Comparison of ENCODE assay signal across 8 mouse cellular contexts in genomic region chr12:102743589-102744574, GRCm38 (mm10). TPM values are rescaled to one million over a fixed set of nuclear protein-coding genes. Genes with fewer than 3 reads are reported as not detected.
A peak's percentile ranks its signal among the peaks of the same experiment; 100 is the strongest.
DNase-seq lines count a peak whose midpoint lies in the region; ATAC-seq and TF ChIP-seq lines count a peak whose summit lies in the region.

Gene Moap1 (minus strand): TSS chr12:102743661.
Gene Tmem251 (plus strand): TSS chr12:102743762.

- TF ChIP-seq CTCF in brain, embryonic 14.5 days (IDR thresholded peaks at IDR 0.05; ENCODE audit: borderline replicate concordance, extremely low read depth, insufficient read depth, insufficient read length): no peak
- no peak for TF ChIP-seq CTCF in kidney, postnatal 0 days (IDR thresholded peaks at IDR 0.05; ENCODE audit: low read depth)

- peak within 1 kb of the TSS; percentile 97 for H3K27ac ChIP-seq in heart, embryonic 12.5 days (ENCODE audit: poor library complexity, severe bottlenecking)
- peak within 1 kb of the TSS; percentile 93 for H3K27ac ChIP-seq in kidney, postnatal 0 days
- peak within 1 kb of the TSS; percentile 96 for H3K27ac ChIP-seq in liver, embryonic 13.5 days
- peak within 1 kb of the TSS; percentile 84 for H3K27ac ChIP-seq in stomach, embryonic 14.5 days (ENCODE audit: low read length)

- peaks cover 21% of the 10 kb centered on the region for H3K4me1 ChIP-seq in heart, embryonic 12.5 days (replicated peaks)
- H3K4me1 ChIP-seq in kidney, postnatal 0 days (replicated peaks; ENCODE audit: insufficient read depth, low read length): peaks cover 6% of the 10 kb centered on the region; the same call in 1 of the 2 replicates
- H3K4me1 ChIP-seq in liver, embryonic 13.5 days (replicated peaks): peaks cover 45% of the 10 kb centered on the region
- peaks cover 15% of the 10 kb centered on the region for H3K4me1 ChIP-seq in stomach, embryonic 14.5 days (ENCODE audit: control insufficient read depth, insufficient read depth, low read length)

- under 1% methylated on average over 63 of the region's 63 CpGs for WGBS in heart, embryonic 12.5 days
- WGBS in kidney, postnatal 0 days: under 1% methylated on average over 63 of the region's 63 CpGs
- WGBS in liver, embryonic 13.5 days (ENCODE audit: insufficient replicate concordance): 1% methylated on average over 60 of the region's 63 CpGs
- under 1% methylated on average over 58 of the region's 63 CpGs for WGBS in stomach, embryonic 14.5 days

- peak within 1 kb of the TSS; percentile 92 for H3K9ac ChIP-seq in heart, embryonic 12.5 days
- peak within 1 kb of the TSS; percentile 87 for H3K9ac ChIP-seq in kidney, postnatal 0 days (ENCODE audit: low read depth, low read length)
- H3K9ac ChIP-seq in liver, embryonic 13.5 days: peak within 1 kb of the TSS; percentile 93
- H3K9ac ChIP-seq in stomach, embryonic 14.5 days (replicated peaks; ENCODE audit: low read depth, low read length): peak within 1 kb of the TSS; percentile 67

- H3K9me3 ChIP-seq in heart, embryonic 12.5 days (replicated peaks): no peaks in the 10 kb centered on the region
- no peaks in the 10 kb centered on the region for H3K9me3 ChIP-seq in kidney, postnatal 0 days (replicated peaks; ENCODE audit: low read length)
- no peaks in the 10 kb centered on the region for H3K9me3 ChIP-seq in liver, embryonic 13.5 days (replicated peaks)
- no peaks in the 10 kb centered on the region for H3K9me3 ChIP-seq in stomach, embryonic 14.5 days (ENCODE audit: control insufficient read depth, low read depth, low read length)

- H3K4me2 ChIP-seq in heart, embryonic 12.5 days: peak within 1 kb of the TSS; percentile 89
- peak within 1 kb of the TSS; percentile 69 for H3K4me2 ChIP-seq in kidney, postnatal 0 days (ENCODE audit: low read length)
- H3K4me2 ChIP-seq in liver, embryonic 13.5 days: peak within 1 kb of the TSS; percentile 81
- peak within 1 kb of the TSS; percentile 84 for H3K4me2 ChIP-seq in stomach, embryonic 14.5 days (replicated peaks; ENCODE audit: low read depth, low read length)

- H3K4me3 ChIP-seq in heart, embryonic 12.5 days: peak within 1 kb of the TSS; percentile 95
- peak within 1 kb of the TSS; percentile 69 for H3K4me3 ChIP-seq in kidney, postnatal 0 days (replicated peaks; ENCODE audit: low read depth, low read length)
- H3K4me3 ChIP-seq in liver, embryonic 13.5 days (replicated peaks): peak within 1 kb of the TSS; percentile 93
- H3K4me3 ChIP-seq in stomach, embryonic 14.5 days (ENCODE audit: low read depth, low read length): peak within 1 kb of the TSS; percentile 75

- H3K36me3 ChIP-seq in heart, embryonic 12.5 days: peaks cover 14% of the 10 kb centered on the region; the same call in 1 of the 2 replicates
- H3K36me3 ChIP-seq in kidney, postnatal 0 days (ENCODE audit: insufficient read depth, low read length): no peaks in the 10 kb centered on the region
- H3K36me3 ChIP-seq in liver, embryonic 13.5 days: peaks cover 19% of the 10 kb centered on the region
- no peaks in the 10 kb centered on the region for H3K36me3 ChIP-seq in stomach, embryonic 14.5 days (ENCODE audit: control insufficient read depth, insufficient read depth, low read length)

- TF ChIP-seq POLR2A in brain, embryonic 14.5 days (IDR thresholded peaks at IDR 0.05; ENCODE audit: borderline replicate concordance, extremely low read depth, insufficient read depth, insufficient read length, poor library complexity, severe bottlenecking): peak; percentile 57

- peak; percentile 96 for ATAC-seq in erythroblast, adult 5-6 weeks (replicated peaks; ENCODE audit: low FRiP score, poor library complexity, severe bottlenecking)
- peak; percentile 97 for ATAC-seq in heart, embryonic 12.5 days (ENCODE audit: insufficient number of reproducible peaks, low FRiP score)
- ATAC-seq in kidney, postnatal 0 days (replicated peaks; ENCODE audit: low FRiP score, low read depth): peak; percentile 97
- ATAC-seq in liver, embryonic 13.5 days (ENCODE audit: low read depth): peak; percentile 96
- peak; percentile 97 for ATAC-seq in stomach, embryonic 14.5 days (ENCODE audit: insufficient number of reproducible peaks, insufficient read depth, low FRiP score, low read depth)

- peak; percentile 94 for DNase-seq in CD4-positive helper T cell, adult 2 months (ENCODE audit: low read depth, low spot score)
- DNase-seq in brain, embryonic 14.5 days (ENCODE audit: low read depth): peak; percentile 96
- peak; percentile 94 for DNase-seq in kidney, postnatal 0 days (ENCODE audit: low spot score)
- DNase-seq in liver, embryonic 13.5 days: peak; percentile 86
- peak; percentile 88 to 92 for DNase-seq in natural killer cell, adult 2 months (ENCODE audit: low spot score in 2 of 2)

- no peaks in the 10 kb centered on the region for H3K27me3 ChIP-seq in heart, embryonic 12.5 days (replicated peaks)
- H3K27me3 ChIP-seq in kidney, postnatal 0 days (ENCODE audit: insufficient read depth, low read length): no peaks in the 10 kb centered on the region
- H3K27me3 ChIP-seq in liver, embryonic 13.5 days: no peaks in the 10 kb centered on the region
- no peaks in the 10 kb centered on the region for H3K27me3 ChIP-seq in stomach, embryonic 14.5 days (ENCODE audit: control insufficient read depth, insufficient read depth, low read length)

RNA-seq across cellular contexts. Expression of gene Moap1, which starts in this region (rescaled TPM):
- polyA plus RNA-seq in brain, embryonic 14.5 days (2012; rRNA removed): 9.3 and 11.6 TPM in 2 replicates
- 0.84 and 2.1 TPM in 2 replicates for total RNA-seq in erythroblast, adult 5-6 weeks (2015; ENCODE audit: low replicate concordance)
- total RNA-seq in erythroblast, adult 5-6 weeks (2017; ENCODE audit: low replicate concordance): 2.0 and 2.2 TPM in 2 replicates
- polyA plus RNA-seq in heart, embryonic 12.5 days (2016; fragmentation: Nextera tagmentation; extraction: Ambion mirVana): 17.4 and 18.6 TPM in 2 replicates
- polyA plus RNA-seq in kidney, postnatal 0 days (2015; fragmentation: Nextera tagmentation; extraction: Ambion mirVana): 13.8 and 20.7 TPM in 2 replicates
- polyA plus RNA-seq in liver, embryonic 13.5 days (2015; fragmentation: Nextera tagmentation; extraction: Ambion mirVana): 8.4 and 9.0 TPM in 2 replicates
- 20.6 and 22.9 TPM in 2 replicates for polyA plus RNA-seq in stomach, embryonic 14.5 days (2014; fragmentation: Nextera tagmentation; extraction: Ambion mirVana)

RNA-seq across cellular contexts. Expression of gene Tmem251, which starts in this region (rescaled TPM):
- polyA plus RNA-seq in brain, embryonic 14.5 days (2012; rRNA removed): 4.9 and 5.0 TPM in 2 replicates
- 4.4 and 4.6 TPM in 2 replicates for total RNA-seq in erythroblast, adult 5-6 weeks (2015; ENCODE audit: low replicate concordance)
- total RNA-seq in erythroblast, adult 5-6 weeks (2017; ENCODE audit: low replicate concordance): 5.5 and 10.3 TPM in 2 replicates
- 7.1 and 8.2 TPM in 2 replicates for polyA plus RNA-seq in heart, embryonic 12.5 days (2016; fragmentation: Nextera tagmentation; extraction: Ambion mirVana)
- polyA plus RNA-seq in kidney, postnatal 0 days (2015; fragmentation: Nextera tagmentation; extraction: Ambion mirVana): 15.0 and 15.2 TPM in 2 replicates
- polyA plus RNA-seq in liver, embryonic 13.5 days (2015; fragmentation: Nextera tagmentation; extraction: Ambion mirVana): 8.8 and 9.2 TPM in 2 replicates
- polyA plus RNA-seq in stomach, embryonic 14.5 days (2014; fragmentation: Nextera tagmentation; extraction: Ambion mirVana): 12.2 and 13.8 TPM in 2 replicates

Comparison
In these comparisons a context has a peak if more than half of its experiments do, and no peak if none do; other contexts are left out.
1. Peak in every context shown above with its lines: DNase-seq, ATAC-seq, H3K4me3 ChIP-seq and H3K27ac ChIP-seq.